Mouse (Mus musculus) embryonic stem cell, embryonic (primary cell): ENCODE measurements at regions not wholly inside any gene's neighbourhood (a gene's known extent, or its start where the extent isn't known, plus 50 kb on each side); places are given as distances from the start of the nearest gene placed in this dataset.

Source experiments
- CTCF ChIA-PET, 4 experiments: fragments of 300-600 bp in 2 of 4; fragments of 350-600 bp in 2 of 4; sonication (Branson Sonifier 250); formaldehyde crosslinking; loops; one replicate each; lab custom pipeline; 2022; ENCODE audit warnings: inconsistent platforms in 2 of 4; lab: Charles Lee
- POLR2A ChIA-PET, 4 experiments: fragments of 300-600 bp in 2 of 4; fragments of 350-600 bp in 2 of 4; sonication (Branson Sonifier 250); formaldehyde crosslinking; loops; one replicate each; lab custom pipeline; 2022; ENCODE audit warnings: antibody characterized with exemption in 4 of 4, inconsistent platforms in 1 of 4; lab: Charles Lee

DNA sequence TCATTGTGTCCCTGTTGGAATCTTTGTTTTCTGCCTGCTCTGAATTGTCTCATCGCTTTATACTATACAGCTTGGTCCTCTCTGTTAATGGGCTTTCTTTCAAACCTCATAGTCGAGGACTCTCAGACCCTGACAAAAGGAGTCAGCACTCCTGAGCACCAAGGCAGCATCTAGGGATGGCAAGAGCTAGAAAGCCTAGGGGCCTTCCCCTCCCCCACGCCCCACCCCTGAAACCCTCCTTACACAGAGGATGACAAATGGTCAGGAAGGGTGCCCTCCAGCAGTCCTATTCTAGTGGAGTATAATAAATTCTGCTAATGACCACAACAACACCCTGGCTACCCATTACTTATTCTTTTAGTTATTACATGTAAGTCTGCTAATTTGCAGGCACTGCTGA lies 74.4 kb downstream of the Tbx19 start:
- ChIA-PET CTCF (no interaction called here), POLR2A (interaction anchor here in 1 of 4 experiments (0.5 kb wide), 1 partner anchor 153 kb away, joined by 3 read pairs; no protein-coding TSS in a partner anchor)

DNA sequence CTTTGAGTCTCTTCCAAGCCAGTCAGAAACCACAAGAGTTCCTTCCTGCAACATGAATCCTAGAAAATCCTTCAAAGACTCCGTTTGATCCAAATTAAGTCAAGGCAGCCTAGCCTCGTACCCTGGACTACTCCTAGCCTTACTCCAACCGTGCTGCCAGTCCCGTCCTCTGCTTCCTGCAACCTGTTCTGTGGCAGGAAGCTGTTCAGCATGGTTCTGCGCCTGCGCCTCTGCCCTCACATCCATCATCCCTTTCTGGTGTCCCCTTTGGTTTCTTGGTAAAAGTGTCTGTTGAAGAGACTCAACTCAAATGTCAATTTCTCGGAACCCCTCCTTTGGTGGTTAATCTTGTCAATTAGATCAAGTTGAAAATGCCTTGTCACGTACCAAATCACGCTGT lies 75.8 kb downstream of the Tbx19 start:
- CTCF ChIA-PET: no interaction called here
- POLR2A ChIA-PET: no interaction called here

DNA sequence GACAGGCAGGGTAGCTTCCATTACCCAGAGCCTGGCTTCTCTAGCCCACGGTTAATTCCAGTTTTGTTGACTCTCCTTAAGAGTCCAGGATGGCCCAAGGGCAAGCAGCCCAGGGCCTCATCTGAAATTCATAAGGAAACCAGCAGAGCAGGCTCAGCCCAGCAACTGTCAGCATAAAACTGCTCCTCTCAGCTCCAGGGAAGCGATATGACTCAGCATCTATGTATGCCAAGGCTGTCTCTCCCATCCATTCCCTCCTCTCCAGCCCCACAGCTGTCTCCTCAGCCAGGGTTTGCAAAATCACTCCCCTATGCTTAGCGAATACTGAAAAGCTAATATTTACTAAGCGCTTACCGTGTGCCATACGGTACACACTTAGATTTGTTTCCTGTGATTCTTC lies 76.4 kb downstream of the Tbx19 start:
- ChIA-PET POLR2A (no interaction called here), CTCF (interaction anchor here in 1 of 4 experiments (0.6 kb wide), 1 partner anchor 984 kb away, joined by 3 read pairs; no protein-coding TSS in a partner anchor)

DNA sequence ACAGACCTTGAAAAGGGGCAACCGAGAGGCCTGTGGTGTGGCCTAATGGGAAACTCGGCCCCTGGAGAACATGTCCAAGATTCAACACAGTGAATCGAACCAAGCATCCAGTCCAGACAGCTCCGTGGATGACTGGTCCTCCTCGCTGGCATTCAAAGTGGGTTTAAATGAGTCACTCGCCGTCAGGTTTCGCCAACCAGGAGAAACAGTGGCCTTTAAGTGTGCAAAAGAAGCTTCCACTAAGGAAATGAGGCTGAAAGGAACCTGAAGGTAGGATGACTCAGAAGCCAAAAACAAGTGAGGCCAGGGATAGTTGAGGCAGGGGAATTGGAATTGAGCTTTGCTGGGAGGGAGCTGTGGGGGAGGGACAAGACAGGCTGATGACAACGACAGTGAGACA lies 80.2 kb downstream of the Tbx19 start:
- CTCF ChIA-PET: no interaction called here
- POLR2A ChIA-PET: no interaction called here

DNA sequence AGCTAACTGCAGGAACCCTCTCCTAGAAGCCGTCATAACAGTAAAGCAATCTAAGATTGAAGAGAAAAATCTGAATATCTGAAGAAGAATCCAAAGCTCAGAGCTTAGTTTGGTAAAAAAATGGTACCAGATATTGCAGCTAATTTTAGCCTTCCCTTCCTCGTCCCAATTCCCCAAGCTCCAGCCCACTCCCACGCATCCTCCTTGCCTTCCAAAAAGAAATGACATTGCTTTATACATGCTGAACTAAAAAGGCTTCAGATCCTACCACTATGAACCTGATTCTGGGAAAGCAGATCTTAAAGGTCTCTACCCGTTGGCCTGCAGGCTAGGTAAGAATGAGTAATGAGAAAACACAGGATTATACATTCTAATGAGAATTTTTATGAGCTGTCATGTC lies 83.3 kb downstream of the Tbx19 start:
- POLR2A ChIA-PET: no interaction called here

DNA sequence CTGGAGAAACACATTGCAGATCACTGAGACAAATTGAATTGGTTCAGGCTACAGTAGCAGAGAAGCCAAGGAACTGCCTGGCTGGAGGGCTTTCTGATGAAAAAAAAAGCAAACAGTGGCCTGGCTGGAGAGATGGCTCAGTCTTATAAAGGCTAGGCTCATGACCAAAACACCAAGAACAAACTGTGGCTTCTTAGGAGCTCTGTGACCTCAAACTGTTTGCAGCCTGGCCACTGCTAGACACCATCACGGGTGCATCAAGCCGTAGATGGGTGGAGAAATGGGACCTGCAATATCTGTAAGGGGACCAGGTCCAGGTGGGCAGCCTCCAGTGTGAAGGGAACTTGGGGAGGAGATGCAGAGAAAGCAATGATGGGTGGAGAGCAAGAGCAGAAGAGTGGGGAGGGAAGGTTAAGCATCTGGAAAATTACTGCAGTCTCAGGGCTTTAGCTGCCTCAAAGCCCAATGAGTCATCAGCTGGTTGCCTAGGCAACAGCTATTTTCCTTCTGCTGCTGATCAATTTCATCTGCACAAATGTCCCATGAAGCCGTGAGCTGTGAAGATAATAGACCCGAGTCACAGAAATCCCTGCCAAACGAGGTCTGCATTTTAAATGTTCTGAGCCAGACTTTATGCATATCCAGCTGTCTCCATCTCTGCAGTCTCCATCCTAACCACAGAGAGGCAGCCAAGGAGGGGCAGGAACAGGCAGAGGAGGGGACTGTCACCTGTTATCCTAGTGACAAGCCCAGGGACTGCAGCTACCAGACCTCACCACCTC lies 85.1 kb downstream of the Tbx19 start:
- ChIA-PET CTCF (no interaction called here), POLR2A (no interaction called here)

More for the DNA sequence above, 83.3 kb downstream of the Tbx19 start:
- CTCF ChIA-PET: no interaction called here

DNA sequence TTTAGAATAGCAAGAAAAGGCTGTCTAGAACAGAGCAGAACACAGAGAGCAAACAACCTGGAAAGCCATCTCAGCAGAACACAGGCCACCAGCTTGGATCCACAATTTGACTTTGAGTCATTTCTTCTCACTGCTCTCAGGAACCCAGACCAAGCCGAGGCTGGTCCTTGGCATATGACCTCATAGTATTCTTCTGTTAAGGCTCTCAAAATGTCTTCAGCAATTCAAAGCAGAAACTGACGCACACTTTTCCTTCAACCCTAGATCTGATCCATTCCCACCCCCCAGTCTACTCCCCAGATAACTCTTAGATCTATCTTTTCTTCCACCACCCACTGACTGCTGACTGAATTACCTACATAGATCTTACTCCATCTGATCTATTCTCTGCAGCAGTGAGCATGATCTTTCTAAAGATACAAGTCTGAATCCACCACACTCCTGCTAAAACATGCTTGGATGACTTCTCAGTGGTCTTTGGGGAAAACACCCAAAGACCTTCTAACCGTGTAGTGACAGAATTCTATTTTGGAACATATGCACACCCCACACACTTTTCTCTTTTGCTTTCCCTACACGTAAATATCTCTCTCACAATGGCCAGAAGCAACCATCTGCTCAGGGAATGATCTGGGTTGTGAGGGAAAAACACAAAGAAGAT lies 88.6 kb downstream of the Tbx19 start:
- POLR2A ChIA-PET: no interaction called here

DNA sequence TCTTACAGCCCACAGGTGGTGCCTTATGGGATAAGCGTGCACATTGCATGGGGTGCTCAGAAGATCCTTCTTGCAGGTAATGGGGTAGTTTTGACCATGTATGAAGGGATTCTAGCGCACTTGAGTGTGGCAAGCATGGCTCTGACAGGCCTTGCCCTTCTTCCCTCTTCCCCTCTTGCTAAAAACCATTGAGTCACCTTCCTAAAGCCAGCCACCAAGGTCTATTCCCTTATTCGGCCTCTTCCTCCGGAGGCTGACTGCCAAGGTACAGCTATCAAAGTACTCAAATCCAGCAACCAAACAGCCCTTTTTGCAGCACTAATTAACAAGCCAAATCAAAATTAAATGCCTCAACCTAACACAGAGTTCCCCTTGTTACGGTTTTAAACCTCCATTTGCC lies 95.6 kb downstream of the Tbx19 start:
- ChIA-PET CTCF (no interaction called here), POLR2A (no interaction called here)

More for the DNA sequence above, 88.6 kb downstream of the Tbx19 start:
- CTCF ChIA-PET: no interaction called here

DNA sequence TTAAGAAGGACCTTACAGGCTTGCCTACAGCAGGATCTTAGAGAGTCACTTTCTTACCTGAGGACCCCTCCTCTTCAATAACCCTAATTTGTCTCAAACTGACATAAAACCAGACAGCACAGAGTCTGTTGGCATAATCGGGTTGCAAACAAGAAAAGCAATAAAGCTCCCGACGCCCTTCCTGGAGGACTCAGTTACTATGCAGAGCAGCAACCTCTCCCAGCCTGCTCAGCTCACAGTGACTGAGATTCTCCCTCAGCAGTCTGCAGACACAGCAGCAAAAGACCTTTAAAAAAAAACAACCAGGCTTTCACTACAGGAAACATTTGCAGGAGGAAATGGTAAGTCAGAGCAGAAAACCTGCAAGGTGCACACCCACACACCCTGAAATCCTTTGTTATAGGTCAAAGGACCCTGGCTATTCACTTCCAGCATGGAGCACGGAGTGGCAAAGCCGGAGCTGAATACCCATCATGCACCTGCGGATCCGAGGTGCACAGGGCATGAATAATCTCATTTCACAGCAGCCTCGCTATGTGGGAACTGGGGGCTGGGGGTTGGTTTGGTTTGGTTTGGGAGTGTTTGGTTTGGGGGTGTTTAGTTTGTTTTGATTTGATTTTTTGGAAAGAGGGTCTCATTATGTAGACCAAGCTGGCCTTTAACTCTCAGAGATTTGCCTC lies 97.6 kb downstream of the Tbx19 start:
- POLR2A ChIA-PET: interaction anchor here in 1 of 4 experiments (0.9 kb wide), 1 partner anchor 10 kb away, joined by 3 read pairs; no protein-coding TSS in a partner anchor

DNA sequence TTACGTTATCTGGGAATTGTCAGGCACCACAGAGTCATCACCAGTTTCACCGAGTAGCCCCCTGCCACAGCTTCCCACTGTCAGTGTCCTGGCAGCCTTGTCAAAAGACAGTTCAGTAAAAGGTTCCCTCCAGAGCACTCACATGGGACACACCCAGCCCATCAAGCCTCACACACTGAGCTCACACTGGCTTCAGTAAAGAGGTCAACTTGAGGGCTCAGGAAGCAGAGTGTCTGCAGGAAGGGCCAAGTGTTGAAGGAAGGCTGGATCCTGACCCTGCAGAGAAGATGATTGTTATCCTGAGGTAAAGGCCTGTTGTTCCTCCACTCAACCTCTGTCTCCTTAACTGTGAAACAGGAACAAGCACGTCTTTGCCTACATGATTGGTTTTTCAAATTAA lies 99.2 kb downstream of the Tbx19 start:
- ChIA-PET CTCF (interaction anchor here in 1 of 4 experiments (0.6 kb wide), 1 partner anchor 59 kb away, joined by 11 read pairs; no protein-coding TSS in a partner anchor), POLR2A (interaction anchor here in 1 of 4 experiments (0.5 kb wide), 2 partner anchors 194 to 488 kb away, joined by 3 to 5 read pairs; no protein-coding TSS in a partner anchor)

More for the DNA sequence above, 97.6 kb downstream of the Tbx19 start:
- CTCF ChIA-PET: interaction anchor here in 1 of 4 experiments (0.6 kb wide), 1 partner anchor 61 kb away, joined by 3 read pairs; no protein-coding TSS in a partner anchor

DNA sequence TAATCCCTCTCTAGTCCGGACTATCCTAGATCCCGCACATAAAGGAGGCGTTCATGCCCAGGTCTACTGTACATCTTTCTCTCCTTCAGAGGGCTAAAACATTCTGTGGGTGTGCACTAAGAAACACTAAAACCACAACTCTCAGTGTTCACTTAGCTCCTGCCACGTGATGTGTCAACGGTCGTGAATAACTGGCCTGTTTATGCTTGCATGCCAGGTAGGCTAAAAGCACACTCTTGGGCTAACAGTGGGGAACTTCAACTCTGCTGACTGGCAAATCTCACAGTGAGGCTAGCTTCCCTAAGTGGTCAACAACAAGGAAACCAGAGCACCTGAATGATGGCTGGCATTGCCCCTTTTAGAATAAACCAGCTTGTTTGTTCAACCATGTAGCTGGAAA lies 106.3 kb downstream of the Tbx19 start:
- ChIA-PET CTCF (no interaction called here), POLR2A (no interaction called here)

DNA sequence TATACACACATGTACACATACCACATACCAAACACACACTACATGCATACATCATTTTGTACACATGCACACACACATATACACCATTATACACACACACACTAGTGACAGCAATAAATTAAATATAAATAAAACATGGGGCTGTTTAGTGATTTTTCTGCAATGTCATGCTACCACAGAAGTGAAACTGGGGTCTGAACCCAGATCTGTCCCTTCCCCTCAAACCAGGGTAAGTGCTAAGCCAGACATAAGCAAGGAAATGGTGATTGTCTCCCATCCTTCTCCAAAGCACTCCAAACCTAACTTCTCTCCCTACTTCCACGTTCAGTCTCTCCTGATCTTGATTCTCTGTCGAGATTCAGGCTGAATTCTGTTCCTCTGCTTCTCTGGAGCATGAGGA lies 109.3 kb downstream of the Tbx19 start:
- ChIA-PET POLR2A (no interaction called here), CTCF (no interaction called here)

DNA sequence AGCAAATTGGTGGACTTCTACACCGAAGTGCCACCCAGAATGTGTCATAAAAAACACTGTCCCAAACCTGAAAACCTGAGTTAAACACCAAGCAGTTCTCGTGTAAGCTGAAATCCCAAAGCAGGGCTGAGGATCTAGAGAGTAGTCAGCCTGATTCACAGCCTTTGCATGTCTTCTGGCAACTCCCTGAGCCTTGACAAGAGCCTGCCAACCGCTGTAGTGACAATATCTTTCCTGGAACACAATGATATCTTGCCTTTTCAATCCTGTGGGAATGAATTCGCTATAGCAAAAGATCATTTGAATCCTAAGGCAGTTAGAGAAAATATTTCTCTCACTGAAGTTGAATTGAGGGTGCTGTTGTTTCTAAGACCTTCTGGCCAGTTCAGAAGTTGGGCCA lies 110.4 kb downstream of the Tbx19 start:
- POLR2A ChIA-PET: no interaction called here
- CTCF ChIA-PET: interaction anchor here in 1 of 4 experiments (0.6 kb wide), 1 partner anchor 18 kb away, joined by 5 read pairs; no protein-coding TSS in a partner anchor

DNA sequence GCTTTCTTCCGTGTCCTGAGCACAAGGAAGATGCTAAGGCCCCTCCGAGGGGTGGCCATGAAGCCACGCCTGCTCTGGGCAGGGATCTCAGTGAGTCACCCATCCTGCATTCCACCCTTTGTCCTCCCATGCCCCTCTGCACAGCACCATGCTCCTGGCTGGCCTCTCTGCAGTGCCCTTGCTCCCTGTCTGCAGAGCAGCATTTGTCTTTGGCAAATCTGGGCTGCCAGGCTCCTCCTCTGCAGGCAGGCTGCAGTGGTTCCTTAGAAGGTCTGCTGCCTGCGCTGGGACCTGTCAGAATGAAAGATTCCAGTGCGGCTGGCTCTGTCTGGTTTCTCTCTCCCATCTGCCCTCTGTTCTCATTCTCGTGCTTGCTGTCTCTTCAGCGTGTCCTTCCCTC lies 111.3 kb upstream of the Xcl1 start:
- POLR2A ChIA-PET: interaction anchor here in 1 of 4 experiments (0.6 kb wide), 1 partner anchor 956 kb away, joined by 4 read pairs; the partner anchor contains the start of gene Pou2f1
- CTCF ChIA-PET: interaction anchor here in 1 of 4 experiments (0.5 kb wide), 1 partner anchor 24 kb away, joined by 3 read pairs; no protein-coding TSS in a partner anchor

DNA sequence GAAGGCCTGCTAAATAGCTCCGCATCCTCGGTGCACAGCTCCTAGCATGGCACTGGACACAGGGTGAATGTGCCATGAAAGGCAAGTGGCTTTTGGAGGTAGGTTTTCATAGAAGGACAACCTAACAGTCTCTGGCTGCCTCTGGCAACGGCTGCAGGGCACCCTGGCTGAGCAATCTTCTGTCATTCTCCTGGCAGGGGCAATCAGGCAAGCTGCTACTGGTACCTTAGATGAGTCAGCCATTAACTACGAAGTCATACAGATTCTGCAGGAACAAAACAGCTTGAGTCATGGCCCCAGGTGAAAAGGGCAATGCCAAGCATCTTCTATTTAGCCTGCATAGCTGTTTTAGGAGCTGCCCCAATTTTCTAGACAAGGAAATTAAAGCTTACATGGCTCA lies 110.7 kb upstream of the Xcl1 start:
- POLR2A ChIA-PET: interaction anchor here in 1 of 4 experiments (0.6 to 0.7 kb wide), 2 partner anchors 742 to 957 kb away, joined by 3 to 4 read pairs; partner anchors contain the start of gene Pou2f1

DNA sequence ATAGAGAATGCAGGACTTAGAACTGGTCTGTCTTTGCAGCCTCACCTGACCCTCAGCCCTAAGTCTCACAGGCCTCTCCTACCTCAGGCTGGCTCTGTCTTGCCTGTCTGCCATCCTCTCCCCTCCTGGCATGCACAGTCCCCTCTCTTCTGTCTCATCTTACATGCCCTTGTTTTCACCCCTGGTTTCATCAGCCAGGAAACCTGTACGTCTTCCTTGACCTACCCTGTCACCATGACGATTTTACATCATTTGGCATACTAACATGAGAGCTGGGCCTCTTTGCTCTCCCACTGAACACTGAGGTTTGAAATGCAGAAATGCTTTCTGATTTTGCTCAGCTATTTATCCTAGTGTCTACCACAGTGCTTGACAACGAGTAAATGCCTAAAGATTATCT lies 108.0 kb upstream of the Xcl1 start:
- ChIA-PET POLR2A (no interaction called here), CTCF (no interaction called here)

More for the DNA sequence above, 110.7 kb upstream of the Xcl1 start:
- CTCF ChIA-PET: interaction anchor here in 2 of 4 experiments (0.5 to 0.6 kb wide), 2 partner anchors 25 to 730 kb away, joined by 3 read pairs; no protein-coding TSS in a partner anchor

DNA sequence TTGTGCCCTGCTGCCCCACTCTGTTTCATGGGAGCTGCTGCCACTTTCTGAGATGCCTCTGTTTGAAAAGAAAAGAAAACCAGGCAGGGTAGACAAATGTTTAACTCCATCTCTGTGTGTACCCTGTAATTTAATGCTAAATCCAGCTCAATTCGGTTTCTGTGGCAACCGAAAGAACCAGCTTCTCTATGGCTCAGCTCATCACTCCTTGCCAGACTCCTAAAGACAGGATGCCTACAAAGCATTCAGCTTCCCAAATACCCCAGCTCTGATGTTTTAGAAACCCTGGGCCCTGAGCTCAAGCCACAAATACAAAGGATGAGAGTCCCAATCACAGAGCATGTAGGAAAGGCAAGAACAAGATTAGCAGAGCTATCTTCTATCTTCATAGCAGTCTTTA lies 106.8 kb upstream of the Xcl1 start:
- ChIA-PET CTCF (interaction anchor here in 1 of 4 experiments (0.8 kb wide), 1 partner anchor 79 kb away, joined by 5 read pairs; no protein-coding TSS in a partner anchor), POLR2A (interaction anchor here in 1 of 4 experiments (0.6 kb wide), 1 partner anchor 223 kb away, joined by 3 read pairs; no protein-coding TSS in a partner anchor)

DNA sequence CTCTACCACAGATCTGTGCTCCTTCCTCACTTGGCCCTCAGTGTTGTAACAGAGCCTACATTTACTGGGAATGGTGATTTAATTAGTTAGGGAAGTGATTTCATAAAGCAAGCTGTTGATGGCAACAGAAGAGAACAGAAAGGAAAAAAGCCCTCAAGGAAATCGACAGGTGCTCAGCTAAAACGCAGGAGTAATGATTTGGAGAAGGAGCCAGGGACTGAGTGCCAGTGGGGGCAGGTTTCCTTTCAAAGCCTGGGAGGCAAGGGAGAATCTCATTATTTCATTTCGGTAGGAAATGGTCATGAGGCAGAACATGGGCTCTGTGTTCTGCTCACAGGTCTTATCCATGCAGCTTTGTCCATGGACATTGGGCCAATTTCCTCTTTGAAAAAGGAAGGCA lies 101.3 kb upstream of the Xcl1 start:
- CTCF ChIA-PET: no interaction called here
- POLR2A ChIA-PET: no interaction called here

DNA sequence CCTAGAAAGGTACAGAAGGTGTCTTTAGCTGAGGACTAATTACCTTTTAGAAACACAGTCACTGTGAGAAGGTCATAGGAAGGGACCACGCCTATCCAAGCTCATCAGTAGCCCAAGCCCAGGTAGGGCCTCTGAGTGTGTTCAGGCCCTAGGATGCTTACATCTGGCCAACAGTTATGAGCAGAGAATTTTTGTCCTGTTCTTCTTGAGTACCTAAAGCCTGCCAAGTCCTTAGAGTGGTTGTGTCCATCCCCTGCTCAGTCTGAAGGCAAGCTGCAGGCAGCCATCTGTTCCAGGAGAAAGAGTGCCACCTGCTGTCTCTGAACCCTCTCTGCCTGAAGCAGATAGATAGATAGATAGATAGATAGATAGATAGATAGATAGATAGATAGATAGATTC lies 100.3 kb upstream of the Xcl1 start:
- CTCF ChIA-PET: no interaction called here
- POLR2A ChIA-PET: no interaction called here
